Mouse (Mus musculus) forebrain, embryonic 11.5 days (tissue): ENCODE measurements around the gene Spg7. TPM values are rescaled to one million over a fixed set of nuclear protein-coding genes. Genes with fewer than 3 reads are reported as not detected.
"Not testable (repeated sequence)": the region's sequence is repeated elsewhere in the genome, so short reads cannot be mapped to it uniquely, and the experiment has no call there.

Experiments
- ATAC-seq: fragments of 200-750 bp; cut with Nextera tagmentation; replicated peaks from 2 replicates; pipeline ENCODE4 v1.8.0; 2017; ENCODE audit warnings: moderate TSS enrichment; ENCODE audit not compliant: low FRiP score
- DNase-seq: peaks from one replicate; pipeline ENCODE4 v3.0.0-alpha.2; 2017; ENCODE audit warnings: low spot score
- H3K27ac ChIP-seq: fragments of 300-500 bp; sonication (generic); 2 replicates; pipeline ENCODE4 v1.5.1; 2014; ENCODE audit warnings: low read depth, low read length
- H3K27me3 ChIP-seq: fragments of 300-500 bp; sonication (generic); 2 replicates; pipeline ENCODE4 v1.6.1; 2014; ENCODE audit warnings: mild to moderate bottlenecking, low read length, mixed read lengths; ENCODE audit not compliant: control insufficient read depth, insufficient read depth
- H3K36me3 ChIP-seq: fragments of 300-500 bp; sonication (generic); 2 replicates; pipeline ENCODE4 v1.6.1; 2014; ENCODE audit warnings: mild to moderate bottlenecking, low read length, moderate library complexity, mixed read lengths; ENCODE audit not compliant: control insufficient read depth, insufficient read depth
- H3K4me1 ChIP-seq: fragments of 300-500 bp; sonication (generic); replicated peaks from 2 replicates; pipeline ENCODE4 v1.6.1; 2014; ENCODE audit warnings: low read length, mixed read lengths; ENCODE audit not compliant: control insufficient read depth, insufficient read depth
- H3K4me2 ChIP-seq: fragments of 300-500 bp; sonication (generic); 2 replicates; pipeline ENCODE4 v1.6.1; 2014; ENCODE audit warnings: low read depth, mild to moderate bottlenecking, low read length, moderate library complexity, mixed read lengths; ENCODE audit not compliant: severe bottlenecking
- H3K4me3 ChIP-seq: fragments of 300-500 bp; sonication (generic); 2 replicates; pipeline ENCODE4 v1.5.1; 2014; ENCODE audit warnings: low read depth, low read length
- H3K9ac ChIP-seq: fragments of 300-500 bp; sonication (generic); 2 replicates; pipeline ENCODE4 v1.6.1; 2014; ENCODE audit warnings: low read length
- H3K9me3 ChIP-seq: fragments of 300-500 bp; sonication (generic); 2 replicates; pipeline ENCODE4 v1.6.1; 2016; ENCODE audit warnings: low read length, mixed read lengths; ENCODE audit not compliant: control insufficient read depth
- WGBS: fragments of 180-500 bp; shearing (Covaris S2); extraction: QIAGEN DNeasy Blood & Tissue Kit; methylation state at CpG from one replicate; pipeline ENCODE4 v1.1.7; 2014; 5-methylcytosine and 5-hydroxymethylcytosine counted together
- polyA plus RNA-seq: library from polyadenylated mRNA; unstranded; fragments of >200 nt; fragmentation: Nextera tagmentation; extraction: Ambion mirVana; gene quantifications from 2 replicates; pipeline ENCODE4 v1.2.1, GENCODE M21; 2014

Spg7 gene
- polyA plus RNA-seq, 1 experiment from 2014 or later = 43.5 TPM

- Histone ChIP-seq H3K4me2 (no peak overlapping the region), H3K4me1 (peaks cover 2% of the 10 kb centered on the region; the same call in 1 of the 2 replicates), H3K27ac (no peak overlapping the region), H3K4me3 (no peak overlapping the region), H3K36me3 (no peaks in the 10 kb centered on the region), H3K27me3 (no peaks in the 10 kb centered on the region), H3K9me3 (no peaks in the 10 kb centered on the region), H3K9ac (no peak overlapping the region)
- ATAC-seq (no peak), DNase-seq (no peak)
- 97% methylated on average over 2 of the region's 2 CpGs for WGBS
These were observed 38.5 kb upstream of the Spg7 start for GRCm38 (mm10) chr8:123024226-123024625.

DNA sequence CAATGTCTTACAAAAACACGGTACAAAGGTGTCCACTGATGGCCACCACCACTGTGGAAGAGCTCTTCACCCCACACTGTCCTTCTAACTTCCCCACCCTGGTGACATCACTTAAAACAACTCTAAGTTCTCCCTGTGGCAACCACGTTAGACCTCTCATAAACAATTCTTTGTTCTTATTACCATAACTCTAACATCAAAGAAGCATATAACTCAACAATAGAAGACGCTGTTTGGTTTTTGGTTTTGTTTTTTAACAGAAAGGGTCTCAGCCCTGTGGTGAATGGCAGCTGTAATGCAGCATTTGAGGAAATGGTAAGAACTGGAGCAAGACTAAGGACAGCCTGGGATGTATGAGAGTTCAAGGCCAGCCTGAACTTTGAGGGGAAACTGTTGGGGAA, 36.8 kb upstream of the Spg7 start:
- 0 out of 2 replicates have a peak, but pooled peaks cover 2% of the 10 kb centered on the region for H3K4me1 ChIP-seq

DNA sequence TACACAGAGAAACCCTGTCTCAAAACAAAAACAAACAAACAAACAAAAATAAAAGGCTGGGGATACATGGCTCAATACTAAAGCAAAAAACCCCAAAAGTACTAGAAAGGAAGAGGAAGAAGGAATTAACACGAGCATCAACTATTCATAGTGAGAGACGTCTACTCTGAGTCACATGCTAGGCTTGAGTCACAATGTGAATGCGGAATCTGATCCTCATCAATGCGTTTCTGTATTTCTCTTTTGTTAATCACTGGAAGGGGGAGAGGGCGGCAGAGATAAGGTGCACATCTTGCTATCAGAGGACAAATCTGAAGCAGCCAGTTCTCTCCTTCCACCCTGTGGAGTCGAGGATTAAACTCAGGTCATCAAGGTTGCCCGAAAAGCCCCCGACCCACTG, 35.0 kb upstream of the Spg7 start:
- WGBS = 92% methylated on average over 8 of the region's 8 CpGs
- Histone ChIP-seq H3K9me3 (no peaks in the 10 kb centered on the region), H3K36me3 (no peaks in the 10 kb centered on the region), H3K27me3 (no peaks in the 10 kb centered on the region), H3K4me3 (no peak overlapping the region), H3K27ac (no peak overlapping the region), H3K4me2 (no peak overlapping the region), H3K9ac (no peak overlapping the region), H3K4me1 (no peaks in the 10 kb centered on the region)
- ATAC-seq = no peak
- no peak for DNase-seq

More for the DNA sequence above, 36.8 kb upstream of the Spg7 start:
- H3K27ac ChIP-seq = no peak overlapping the region
- no peaks in the 10 kb centered on the region for H3K36me3 ChIP-seq
- H3K4me3 ChIP-seq = no peak overlapping the region
- no peak overlapping the region for H3K9ac ChIP-seq
- H3K9me3 ChIP-seq = no peaks in the 10 kb centered on the region
- no peak for DNase-seq
- no peak overlapping the region for H3K4me2 ChIP-seq
- 94% methylated on average over 3 of the region's 3 CpGs for WGBS
- ATAC-seq = no peak
- H3K27me3 ChIP-seq = no peaks in the 10 kb centered on the region

DNA sequence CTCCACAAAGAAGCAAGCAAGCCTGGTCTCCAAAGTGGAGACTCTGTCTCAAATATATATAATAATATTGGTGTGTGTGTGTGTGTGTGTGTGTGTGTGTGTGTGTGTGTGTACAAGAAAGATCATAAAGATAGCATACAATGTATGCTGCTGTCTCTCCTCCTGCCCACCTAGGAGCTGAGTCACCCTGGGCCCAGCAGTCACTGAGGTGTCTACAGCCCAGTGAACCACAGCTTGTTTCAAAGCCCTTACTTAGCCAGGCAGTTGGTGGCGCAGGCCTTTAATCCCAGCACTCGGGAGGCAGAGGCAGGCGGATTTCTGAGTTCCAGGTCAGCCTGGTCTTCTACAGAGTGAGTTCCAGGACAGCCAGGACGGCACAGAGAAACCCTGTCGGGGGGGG, 32.7 kb upstream of the Spg7 start:
- not testable (repeated sequence) for H3K36me3 ChIP-seq, H3K9me3 ChIP-seq, H3K27ac ChIP-seq, H3K4me2 ChIP-seq, DNase-seq, H3K4me1 ChIP-seq, H3K4me3 ChIP-seq, H3K9ac ChIP-seq, H3K27me3 ChIP-seq, ATAC-seq
- WGBS = 91% methylated on average over 5 of the region's 5 CpGs

GRCm38 (mm10) chr8:123031321-123031978, 31.3 kb upstream of the Spg7 start:
- WGBS = 89% methylated on average over 7 of the region's 7 CpGs
- DNase-seq (no peak), ATAC-seq (no peak)

DNA sequence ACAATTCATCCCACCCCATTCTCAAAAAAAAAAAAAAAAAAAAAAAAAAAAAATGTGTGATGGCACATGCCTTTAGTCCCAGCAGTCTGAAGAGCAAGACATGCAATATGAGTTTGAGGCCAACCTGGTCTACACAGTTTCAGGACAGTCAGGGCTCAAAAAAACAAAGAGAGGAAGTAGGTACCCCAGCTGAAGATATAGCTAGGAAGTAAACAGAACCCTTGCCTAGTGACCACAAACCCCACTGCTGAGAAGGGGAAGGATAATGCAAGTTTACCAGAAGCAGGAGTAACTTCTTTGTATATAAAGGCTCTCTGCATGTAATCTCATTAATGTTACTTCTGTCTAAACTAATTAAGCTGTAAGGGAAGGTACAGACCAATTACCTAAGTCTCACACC, 30.0 kb upstream of the Spg7 start:
- no peak overlapping the region for H3K9ac ChIP-seq
- H3K36me3 ChIP-seq = no peaks in the 10 kb centered on the region
- H3K9me3 ChIP-seq = no peaks in the 10 kb centered on the region
- H3K27ac ChIP-seq = no peak overlapping the region
- no peaks in the 10 kb centered on the region for H3K27me3 ChIP-seq
- DNase-seq (no peak), ATAC-seq (no peak)
- no peak overlapping the region for H3K4me2 ChIP-seq
- H3K4me1 ChIP-seq = 0 out of 2 replicates have a peak, but pooled peaks cover 2% of the 10 kb centered on the region
- no peak overlapping the region for H3K4me3 ChIP-seq

More at GRCm38 (mm10) chr8:123031321-123031978, 31.3 kb upstream of the Spg7 start:
- no peaks in the 10 kb centered on the region for H3K4me1 ChIP-seq
- H3K27ac ChIP-seq = no peak overlapping the region
- no peaks in the 10 kb centered on the region for H3K9me3 ChIP-seq
- H3K4me3 ChIP-seq = no peak overlapping the region
- H3K4me2 ChIP-seq = no peak overlapping the region
- H3K36me3 ChIP-seq = no peaks in the 10 kb centered on the region
- H3K9ac ChIP-seq = no peak overlapping the region
- H3K27me3 ChIP-seq = no peaks in the 10 kb centered on the region

DNA sequence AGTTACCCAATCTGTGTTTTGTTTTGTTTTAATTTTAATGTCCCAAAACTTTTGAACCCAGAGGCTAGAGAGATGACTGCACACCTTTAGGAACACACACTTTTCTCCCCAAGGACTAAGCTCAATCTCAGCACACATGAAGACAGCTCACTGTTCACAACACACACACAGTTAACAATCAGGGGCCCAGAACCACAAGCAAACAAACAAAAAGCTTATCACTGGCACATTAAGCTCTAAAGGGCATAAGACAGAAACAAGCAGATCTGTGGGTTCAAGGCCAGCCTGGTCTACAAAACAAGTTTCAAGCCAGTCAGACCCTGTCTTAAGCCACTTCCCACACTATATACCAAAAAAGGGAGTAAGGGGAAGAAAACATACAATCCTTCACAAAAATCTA, 29.3 kb upstream of the Spg7 start:
- no peaks in the 10 kb centered on the region for H3K27me3 ChIP-seq
- 0 out of 2 replicates have a peak, but pooled peaks cover 2% of the 10 kb centered on the region for H3K4me1 ChIP-seq
- H3K4me3 ChIP-seq = no peak overlapping the region
- no peaks in the 10 kb centered on the region for H3K9me3 ChIP-seq
- H3K4me2 ChIP-seq = no peak overlapping the region
- H3K27ac ChIP-seq = no peak overlapping the region
- DNase-seq (no peak), ATAC-seq (no peak)
- H3K36me3 ChIP-seq = no peaks in the 10 kb centered on the region
- no peak overlapping the region for H3K9ac ChIP-seq

GRCm38 (mm10) chr8:123034171-123034570, 28.6 kb upstream of the Spg7 start:
- ATAC-seq (no peak), DNase-seq (no peak)
- no peaks in the 10 kb centered on the region for H3K27me3 ChIP-seq
- no peaks in the 10 kb centered on the region for H3K36me3 ChIP-seq
- no peak overlapping the region for H3K9ac ChIP-seq
- peaks cover 2% of the 10 kb centered on the region; the same call in 1 of the 2 replicates for H3K4me1 ChIP-seq
- H3K4me3 ChIP-seq = no peak overlapping the region
- no peak overlapping the region for H3K27ac ChIP-seq
- WGBS = 92% methylated on average over 6 of the region's 6 CpGs
- no peak overlapping the region for H3K4me2 ChIP-seq
- no peaks in the 10 kb centered on the region for H3K9me3 ChIP-seq

DNA sequence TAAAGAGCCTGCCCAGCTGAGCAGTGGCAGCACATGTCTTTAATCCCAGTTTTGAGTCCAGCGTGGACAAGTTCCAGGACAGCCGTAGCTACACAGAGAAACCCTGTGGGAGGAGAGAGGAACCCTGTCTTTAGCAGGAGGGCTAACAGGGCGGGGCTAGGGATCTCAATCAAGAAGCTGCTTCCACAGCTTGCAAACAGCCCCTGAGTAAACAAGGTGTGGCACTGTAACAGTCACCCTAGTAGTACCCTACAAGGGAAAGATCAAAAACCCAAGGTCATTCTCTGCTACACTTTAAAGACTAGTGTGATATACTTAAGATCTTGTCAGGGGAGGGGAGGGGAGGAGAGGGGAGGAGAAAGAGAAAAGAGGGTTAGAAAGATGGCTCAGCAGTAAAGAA, 25.8 kb upstream of the Spg7 start:
- no peak for DNase-seq
- WGBS = 74% methylated on average over 3 of the region's 3 CpGs
- Histone ChIP-seq H3K9me3 (no peaks in the 10 kb centered on the region), H3K27ac (no peak overlapping the region), H3K4me3 (no peak overlapping the region), H3K9ac (no peak overlapping the region), H3K27me3 (no peaks in the 10 kb centered on the region), H3K36me3 (no peaks in the 10 kb centered on the region), H3K4me1 (peaks cover 15% of the 10 kb centered on the region), H3K4me2 (no peak overlapping the region)
- ATAC-seq = no peak
